Mouse (Mus musculus) gastrocnemius, adult 2 months (tissue): ENCODE data around the gene Afmid. TPM values are rescaled to one million over a fixed set of nuclear protein-coding genes. Genes with fewer than 3 reads are reported as not detected.
"Not testable (repeated sequence)": the region's sequence is repeated elsewhere in the genome, so short reads cannot be mapped to it uniquely, and the experiment has no call there.

Experiments
- DNase-seq: peaks from one replicate; pipeline ENCODE4 v3.0.0; 2022
- H3K27ac ChIP-seq: fragments of 200-600 bp; 2 replicates; pipeline ENCODE4 v1.8.1; 2022; ENCODE audit warnings: mild to moderate bottlenecking
- H3K4me3 ChIP-seq: fragments of 200-600 bp; 2 replicates; pipeline ENCODE4 v1.8.1; 2022; ENCODE audit warnings: mild to moderate bottlenecking, moderate library complexity
- CTCF ChIP-seq: fragments of 200-600 bp; IDR thresholded peaks from 2 replicates; pipeline ENCODE4 v1.8.1; 2022; ENCODE audit warnings: antibody characterized with exemption, mild to moderate bottlenecking, moderate library complexity
- intact Hi-C: fragments of 180-260 bp; cut with DNase I; formaldehyde crosslinking; loops from one replicate; pipeline ENCODE4 v1.15.1; 2025
- total RNA-seq, 2 experiments: library from RNA; stranded (reverse); gene quantifications; 2 replicates each; pipeline ENCODE4 v1.2.3; 2021

Gene Afmid
- total RNA-seq, 2 experiments from 2014 or later = 3.1 to 3.3 TPM

GRCm38 (mm10) chr11:117783089-117783488 is 42.6 kb upstream of the Afmid start:
- peak overlapping the region; percentile 81 for H3K4me3 ChIP-seq
- peak; percentile 69 for TF ChIP-seq CTCF
- intact Hi-C loops = no loop called here
- peak overlapping the region; percentile 84 for H3K27ac ChIP-seq
- peak; percentile 69 for DNase-seq

GRCm38 (mm10) chr11:117783683-117784309 is 41.9 kb upstream of the Afmid start:
- Histone ChIP-seq H3K4me3 (peak overlapping the region; percentile 81), H3K27ac (peak overlapping the region; percentile 84)
- intact Hi-C loops = no loop called here
- DNase-seq = peak; percentile 55
- TF ChIP-seq CTCF = no peak

GRCm38 (mm10) chr11:117786294-117786693 is 39.4 kb upstream of the Afmid start:
- TF ChIP-seq CTCF = peak; percentile 76
- H3K27ac ChIP-seq = no peak overlapping the region
- DNase-seq = peak; percentile 75
- intact Hi-C loops = loop anchor here (1.0 to 5.0 kb wide), 3 partner anchors 44 to 399 kb away; no protein-coding TSS in a partner anchor
- H3K4me3 ChIP-seq = no peak overlapping the region

- DNase-seq, H3K4me3 ChIP-seq, H3K27ac ChIP-seq: not testable (repeated sequence)
- intact Hi-C loops = loop anchor here (5.0 kb wide), 2 partner anchors 46 to 401 kb away; no protein-coding TSS in a partner anchor
These were observed 37.2 kb upstream of the Afmid start for GRCm38 (mm10) chr11:117788481-117788880.

GRCm38 (mm10) chr11:117790286-117790685 is 35.4 kb upstream of the Afmid start:
- Histone ChIP-seq H3K4me3 (peak overlapping the region; percentile 57), H3K27ac (no peak overlapping the region)
- TF ChIP-seq CTCF = peak; percentile 97
- intact Hi-C loops = loop anchor here (1.0 kb wide), 1 partner anchor 34 kb away; no protein-coding TSS in a partner anchor
- peak; percentile 86 for DNase-seq

- Histone ChIP-seq H3K27ac (no peak overlapping the region), H3K4me3 (peak overlapping the region; percentile 57)
- peak; percentile 40 for TF ChIP-seq CTCF
- no peak for DNase-seq
- intact Hi-C loops = loop anchor here (1.0 kb wide), 1 partner anchor 33 kb away; no protein-coding TSS in a partner anchor
These were observed 34.9 kb upstream of the Afmid start for GRCm38 (mm10) chr11:117790703-117791440.

- intact Hi-C loops = no loop called here
- TF ChIP-seq CTCF = no peak
These were observed 34.3 kb upstream of the Afmid start for GRCm38 (mm10) chr11:117791441-117791761.

GRCm38 (mm10) chr11:117792281-117792888 is 33.3 kb upstream of the Afmid start:
- peak overlapping the region; percentile 43 for H3K4me3 ChIP-seq
- H3K27ac ChIP-seq = no peak overlapping the region
- peak; percentile 54 for DNase-seq
- intact Hi-C loops = no loop called here
- no peak for TF ChIP-seq CTCF

More at GRCm38 (mm10) chr11:117791441-117791761, 34.3 kb upstream of the Afmid start:
- H3K4me3 ChIP-seq = no peak overlapping the region
- DNase-seq = no peak
- H3K27ac ChIP-seq = no peak overlapping the region

GRCm38 (mm10) chr11:117794035-117794551 is 31.6 kb upstream of the Afmid start:
- Histone ChIP-seq H3K27ac (no peak overlapping the region), H3K4me3 (no peak overlapping the region)
- intact Hi-C loops = no loop called here
- no peak for DNase-seq
- TF ChIP-seq CTCF = no peak

GRCm38 (mm10) chr11:117796954-117797353 is 28.8 kb upstream of the Afmid start:
- Histone ChIP-seq H3K4me3 (no peak overlapping the region), H3K27ac (no peak overlapping the region)
- DNase-seq = no peak
- intact Hi-C loops = no loop called here
- no peak for TF ChIP-seq CTCF

GRCm38 (mm10) chr11:117797511-117798159 is 28.1 kb upstream of the Afmid start, which contains the start of gene 6030468B19Rik:
Gene 6030468B19Rik (plus strand): TSS chr11:117797660.
- Histone ChIP-seq H3K27ac (no peak within 1 kb of the TSS), H3K4me3 (no peak within 1 kb of the TSS)
- intact Hi-C loops = no loop called here
- no peak for TF ChIP-seq CTCF
- no peak for DNase-seq

GRCm38 (mm10) chr11:117798160-117798541 is 27.6 kb upstream of the Afmid start:
- intact Hi-C loops = no loop called here
- DNase-seq = no peak
- H3K27ac ChIP-seq = no peak overlapping the region
- TF ChIP-seq CTCF = no peak
- H3K4me3 ChIP-seq = no peak overlapping the region
